Mouse (Mus musculus): ENCODE data around the gene 2010111I01Rik. TPM values are rescaled to one million over a fixed set of nuclear protein-coding genes. Genes with fewer than 3 reads are reported as not detected.

The 2010111I01Rik gene
- total and polyA plus RNA-seq, 3 experiments = 26.3 to 32.7 TPM; not detected in 1

GRCm38 (mm10) chr13:63046206-63047020 is 81.7 kb downstream of the 2010111I01Rik start:
- TF ChIP-seq SIN3A (IDR thresholded peaks at IDR 0.05; ENCODE audit: low read length) (no peak), RAD21 (IDR thresholded peaks at IDR 0.05; ENCODE audit: low read depth, low read length) (peak; percentile 83), RCOR1 (IDR thresholded peaks at IDR 0.05; ENCODE audit: low read depth, low read length) (no peak), POLR2AphosphoS5 (IDR thresholded peaks at IDR 0.05; ENCODE audit: borderline replicate concordance, low read depth, low read length) (no peak), JUND (IDR thresholded peaks at IDR 0.05; ENCODE audit: low read depth, low read length) (no peak), ELF1 (IDR thresholded peaks at IDR 0.05; ENCODE audit: low read depth, low read length) (no peak), TCF12 (IDR thresholded peaks at IDR 0.05; ENCODE audit: low read depth, low read length) (no peak), USF2 (IDR thresholded peaks at IDR 0.05; ENCODE audit: borderline replicate concordance in 1 of 2, insufficient read depth in 1 of 2, low read depth in 1 of 2, low read length in 2 of 2) (no peak), ZC3H11A (IDR thresholded peaks at IDR 0.05; ENCODE audit: low read depth, low read length) (peak; percentile 77), CTCF (IDR thresholded peaks at IDR 0.05 in 2 of 3, conservative IDR thresholded peaks at IDR 0.05 in 1 of 3; ENCODE audit: control insufficient read depth in 1 of 3, insufficient read depth in 1 of 3, low read depth in 2 of 3, low read length in 3 of 3, poor library complexity in 1 of 3, severe bottlenecking in 1 of 3) (peak; percentile 43 to 82 (median 67)), MAZ (IDR thresholded peaks at IDR 0.05; ENCODE audit: low read depth, low read length) (no peak), TAL1 (IDR thresholded peaks at IDR 0.05; ENCODE audit: low read length) (no peak), NRF1 (IDR thresholded peaks at IDR 0.05; ENCODE audit: insufficient read depth, low read depth, low read length, poor library complexity, severe bottlenecking) (no peak), E2F4 (IDR thresholded peaks at IDR 0.05; ENCODE audit: borderline replicate concordance, low read depth, low read length) (no peak), SMC3 (IDR thresholded peaks at IDR 0.05; ENCODE audit: low read depth, low read length) (peak; percentile 91), ZNF384 (IDR thresholded peaks at IDR 0.05; ENCODE audit: low read depth, low read length) (no peak), TBP (IDR thresholded peaks at IDR 0.05; ENCODE audit: low read depth, low read length) (no peak), GATA1 (IDR thresholded peaks at IDR 0.05; ENCODE audit: low read depth, low read length) (no peak)
- Histone ChIP-seq H3K79me2 (ENCODE audit: control insufficient read depth, insufficient read depth, low read length, poor library complexity) (no peaks in the 10 kb centered on the region), H3K9me3 (replicated peaks; ENCODE audit: insufficient read depth, low read length) (no peaks in the 10 kb centered on the region), H3K4me1 (ENCODE audit: control insufficient read depth in 1 of 2, insufficient read depth in 2 of 2, low read length in 2 of 2) (no peaks in the 10 kb centered on the region), H3K27me3 (ENCODE audit: control insufficient read depth in 1 of 2, insufficient read depth in 2 of 2, low read length in 2 of 2) (no peaks in the 10 kb centered on the region), H3K36me3 (ENCODE audit: control insufficient read depth in 1 of 2, insufficient read depth in 2 of 2, low read length in 2 of 2) (no peaks in the 10 kb centered on the region), H3K4me3 (ENCODE audit: control insufficient read depth in 1 of 2, insufficient read depth in 1 of 2, low read depth in 2 of 2, low read length in 2 of 2) (no peak overlapping the region), H3K27ac (ENCODE audit: control insufficient read depth, low read depth, low read length) (no peak overlapping the region), H3K9ac (ENCODE audit: control insufficient read depth, low read depth, low read length, poor library complexity, severe bottlenecking) (no peak overlapping the region)
- DNase-seq (ENCODE audit: low read depth, low spot score) = peak; percentile 56

DNA sequence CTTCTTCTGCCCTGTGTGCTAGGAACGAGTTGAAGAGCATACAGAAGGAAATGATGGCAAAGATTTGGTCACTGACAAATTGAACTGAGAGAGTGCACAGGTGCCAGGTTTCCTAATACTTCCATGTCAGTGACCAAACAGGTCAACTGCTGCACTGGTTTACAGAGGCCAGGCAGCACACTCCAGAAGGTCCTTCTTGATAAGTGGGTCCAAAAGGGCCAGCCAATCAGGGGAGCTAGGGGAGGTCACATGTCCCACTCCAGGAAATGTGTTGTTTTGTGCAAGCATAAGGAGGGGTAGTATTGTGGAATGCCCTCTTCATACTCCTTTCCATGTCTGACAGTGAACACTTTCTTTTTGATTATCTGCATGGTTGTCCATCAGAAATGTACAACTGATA is 99.0 kb downstream of the 2010111I01Rik start:
- H3K4me3 ChIP-seq (ENCODE audit: control insufficient read depth in 1 of 2, insufficient read depth in 1 of 2, low read depth in 2 of 2, low read length in 2 of 2) = no peak overlapping the region
- no peaks in the 10 kb centered on the region for H3K27me3 ChIP-seq (ENCODE audit: control insufficient read depth in 1 of 2, insufficient read depth in 2 of 2, low read length in 2 of 2)
- TF ChIP-seq GATA1 (IDR thresholded peaks at IDR 0.05; ENCODE audit: low read depth, low read length) (no peak), MAX (IDR thresholded peaks at IDR 0.05; ENCODE audit: low read length) (peak; percentile 74), EP300 (IDR thresholded peaks at IDR 0.05; ENCODE audit: low read depth in 1 of 2, low read length in 2 of 2) (0 out of 4 replicates have a peak, but pooled peaks of 1 of the 2 experiments have one; percentile 7), TAL1 (IDR thresholded peaks at IDR 0.05; ENCODE audit: low read length) (peak; percentile 47), ELF1 (IDR thresholded peaks at IDR 0.05; ENCODE audit: low read depth, low read length) (no peak), USF2 (IDR thresholded peaks at IDR 0.05; ENCODE audit: borderline replicate concordance in 1 of 2, insufficient read depth in 1 of 2, low read depth in 1 of 2, low read length in 2 of 2) (peak; percentile 26 to 67; a peak in 1 of 4 replicates), MYC (IDR thresholded peaks at IDR 0.05; ENCODE audit: low read depth, low read length) (no peak), HCFC1 (IDR thresholded peaks at IDR 0.05; ENCODE audit: low read depth, low read length) (no peak), MXI1 (IDR thresholded peaks at IDR 0.05; ENCODE audit: low read depth, low read length) (no peak), CHD1 (IDR thresholded peaks at IDR 0.05; ENCODE audit: low read depth, low read length) (no peak), KAT2A (conservative IDR thresholded peaks at IDR 0.05; ENCODE audit: low read depth, low read length) (no peak), ZKSCAN1 (IDR thresholded peaks at IDR 0.05; ENCODE audit: low read depth, low read length) (no peak), USF1 (IDR thresholded peaks at IDR 0.05; ENCODE audit: low read depth, low read length) (peak; percentile 92)
- DNase-seq (ENCODE audit: low read depth, low spot score) = peak; percentile 61
- H3K27ac ChIP-seq (ENCODE audit: control insufficient read depth, low read depth, low read length) = no peak overlapping the region
- H3K36me3 ChIP-seq (ENCODE audit: control insufficient read depth in 1 of 2, insufficient read depth in 2 of 2, low read length in 2 of 2) = peaks cover 0 to 8% of the 10 kb centered on the region in 2 experiments; a peak in 2 of 4 replicates
- H3K4me1 ChIP-seq (ENCODE audit: control insufficient read depth in 1 of 2, insufficient read depth in 2 of 2, low read length in 2 of 2) = peaks cover 4 to 8% of the 10 kb centered on the region in 2 experiments; a peak in 2 of 4 replicates
- H3K79me2 ChIP-seq (ENCODE audit: control insufficient read depth, insufficient read depth, low read length, poor library complexity) = no peaks in the 10 kb centered on the region
- H3K9me3 ChIP-seq (replicated peaks; ENCODE audit: insufficient read depth, low read length) = no peaks in the 10 kb centered on the region
- H3K9ac ChIP-seq (ENCODE audit: control insufficient read depth, low read depth, low read length, poor library complexity, severe bottlenecking) = no peak overlapping the region

Measured in MEL (cell line).